Mouse (Mus musculus) forebrain, embryonic 14.5 days (tissue): ENCODE data around the gene Sec24b. TPM values are rescaled to one million over a fixed set of nuclear protein-coding genes. Genes with fewer than 3 reads are reported as not detected.

Experiments
- ATAC-seq: fragments of 200-750 bp; cut with Nextera tagmentation; 2 replicates; pipeline ENCODE4 v1.8.0; 2017; ENCODE audit warnings: mild to moderate bottlenecking, moderate library complexity
- DNase-seq: peaks from one replicate; pipeline ENCODE4 v3.0.0-alpha.2; 2015; ENCODE audit warnings: low spot score
- H3K27ac ChIP-seq: fragments of 300-500 bp; sonication (generic); 2 replicates; pipeline ENCODE4 v1.5.1; 2014; ENCODE audit warnings: low read depth, mild to moderate bottlenecking, control low read depth, low read length, moderate library complexity
- H3K27me3 ChIP-seq: fragments of 300-500 bp; sonication (generic); replicated peaks from 2 replicates; pipeline ENCODE4 v1.6.1; 2014; ENCODE audit warnings: low read length, control low read depth, mixed read lengths; ENCODE audit not compliant: control insufficient read depth, insufficient read depth
- H3K36me3 ChIP-seq: fragments of 300-500 bp; sonication (generic); 2 replicates; pipeline ENCODE4 v1.6.1; 2014; ENCODE audit warnings: low read length, control low read depth; ENCODE audit not compliant: control insufficient read depth, insufficient read depth
- H3K4me1 ChIP-seq: fragments of 300-500 bp; sonication (generic); 2 replicates; pipeline ENCODE4 v1.6.1; 2014; ENCODE audit warnings: antibody characterized with exemption, low read length, control low read depth; ENCODE audit not compliant: control insufficient read depth, insufficient read depth
- H3K4me2 ChIP-seq: fragments of 300-500 bp; sonication (generic); 2 replicates; pipeline ENCODE4 v1.6.1; 2014; ENCODE audit warnings: mild to moderate bottlenecking, control low read depth, low read length
- H3K4me3 ChIP-seq: fragments of 300-500 bp; sonication (generic); 2 replicates; pipeline ENCODE4 v1.5.1; 2014; ENCODE audit warnings: low read depth, low read length, control low read depth
- H3K9ac ChIP-seq: fragments of 300-500 bp; sonication (generic); 2 replicates; pipeline ENCODE4 v1.6.1; 2014; ENCODE audit warnings: mild to moderate bottlenecking, low read length, control low read depth, moderate library complexity
- H3K9me3 ChIP-seq: fragments of 300-500 bp; sonication (generic); replicated peaks from 2 replicates; pipeline ENCODE4 v1.6.1; 2016; ENCODE audit warnings: low read length, control low read depth, mixed read lengths; ENCODE audit not compliant: control insufficient read depth
- WGBS: fragments of 180-500 bp; shearing (Covaris S2); extraction: QIAGEN DNeasy Blood & Tissue Kit; methylation state at CpG from one replicate; pipeline ENCODE4 v1.1.7; 2014; 5-methylcytosine and 5-hydroxymethylcytosine counted together
- polyA plus RNA-seq: library from polyadenylated mRNA; unstranded; fragments of >200 nt; fragmentation: Nextera tagmentation; extraction: Ambion mirVana; gene quantifications from 2 replicates; pipeline ENCODE4 v1.2.1, GENCODE M21; 2014

The Sec24b gene
- polyA plus RNA-seq, 1 experiment from 2014 or later, result 23.8 TPM

GRCm38 (mm10) chr3:130083312-130083711 is 22.0 kb upstream of the Sec24b start:
- H3K36me3 ChIP-seq, result no peaks in the 10 kb centered on the region
- no peak for ATAC-seq
- H3K4me3 ChIP-seq, result no peak overlapping the region
- no peak overlapping the region for H3K4me2 ChIP-seq
- peak; percentile 39 for DNase-seq
- no peaks in the 10 kb centered on the region for H3K27me3 ChIP-seq
- no peak overlapping the region for H3K27ac ChIP-seq
- WGBS, result 35% methylated on average over 2 of the region's 2 CpGs
- H3K9me3 ChIP-seq, result no peaks in the 10 kb centered on the region
- H3K9ac ChIP-seq, result no peak overlapping the region
- H3K4me1 ChIP-seq, result no peaks in the 10 kb centered on the region

GRCm38 (mm10) chr3:130080666-130081065 is 19.3 kb upstream of the Sec24b start:
- Histone ChIP-seq H3K9me3 (no peaks in the 10 kb centered on the region), H3K27me3 (no peaks in the 10 kb centered on the region), H3K4me3 (no peak overlapping the region), H3K27ac (no peak overlapping the region), H3K36me3 (no peaks in the 10 kb centered on the region), H3K9ac (no peak overlapping the region), H3K4me2 (no peak overlapping the region), H3K4me1 (no peaks in the 10 kb centered on the region)
- WGBS, result 77% methylated on average over 6 of the region's 6 CpGs
- DNase-seq, result no peak
- ATAC-seq, result no peak

- 6% methylated on average over 1 of the region's 1 CpGs for WGBS
- DNase-seq (peak; percentile 91), ATAC-seq (peak; percentile 71; the same call in 1 of the 2 replicates)
These were observed 18.4 kb upstream of the Sec24b start for GRCm38 (mm10) chr3:130079794-130080193.

GRCm38 (mm10) chr3:130077291-130077690 is 15.9 kb upstream of the Sec24b start:
- WGBS, result 92% methylated on average over 9 of the region's 9 CpGs

More at GRCm38 (mm10) chr3:130079794-130080193, 18.4 kb upstream of the Sec24b start:
- Histone ChIP-seq H3K27me3 (no peaks in the 10 kb centered on the region), H3K9me3 (no peaks in the 10 kb centered on the region), H3K27ac (no peak overlapping the region), H3K9ac (no peak overlapping the region), H3K4me1 (no peaks in the 10 kb centered on the region), H3K4me2 (no peak overlapping the region), H3K4me3 (no peak overlapping the region), H3K36me3 (no peaks in the 10 kb centered on the region)

GRCm38 (mm10) chr3:130075746-130076145 is 14.4 kb upstream of the Sec24b start:
- no peak overlapping the region for H3K4me2 ChIP-seq
- DNase-seq, result no peak

More at GRCm38 (mm10) chr3:130077291-130077690, 15.9 kb upstream of the Sec24b start:
- DNase-seq (no peak), ATAC-seq (no peak)
- no peaks in the 10 kb centered on the region for H3K27me3 ChIP-seq
- no peaks in the 10 kb centered on the region for H3K36me3 ChIP-seq
- no peak overlapping the region for H3K27ac ChIP-seq
- no peak overlapping the region for H3K4me2 ChIP-seq
- no peak overlapping the region for H3K4me3 ChIP-seq
- no peaks in the 10 kb centered on the region for H3K4me1 ChIP-seq
- H3K9ac ChIP-seq, result no peak overlapping the region
- H3K9me3 ChIP-seq, result no peaks in the 10 kb centered on the region

GRCm38 (mm10) chr3:130073085-130073484 is 11.7 kb upstream of the Sec24b start:
- H3K9me3 ChIP-seq, result no peaks in the 10 kb centered on the region
- no peak overlapping the region for H3K27ac ChIP-seq
- H3K4me3 ChIP-seq, result no peak overlapping the region
- 76% methylated on average over 10 of the region's 10 CpGs for WGBS
- no peak overlapping the region for H3K9ac ChIP-seq
- ATAC-seq (no peak), DNase-seq (no peak)
- H3K4me1 ChIP-seq, result no peaks in the 10 kb centered on the region
- no peaks in the 10 kb centered on the region for H3K27me3 ChIP-seq
- H3K4me2 ChIP-seq, result no peak overlapping the region
- no peaks in the 10 kb centered on the region for H3K36me3 ChIP-seq

More at GRCm38 (mm10) chr3:130075746-130076145, 14.4 kb upstream of the Sec24b start:
- Histone ChIP-seq H3K36me3 (no peaks in the 10 kb centered on the region), H3K4me1 (no peaks in the 10 kb centered on the region), H3K9me3 (no peaks in the 10 kb centered on the region), H3K9ac (no peak overlapping the region), H3K4me3 (no peak overlapping the region), H3K27me3 (no peaks in the 10 kb centered on the region), H3K27ac (no peak overlapping the region)
- no peak for ATAC-seq
- WGBS, result 62% methylated on average over 1 of the region's 1 CpGs

- no peak for ATAC-seq
- no peak overlapping the region for H3K9ac ChIP-seq
- DNase-seq, result no peak
- WGBS, result 82% methylated on average over 2 of the region's 2 CpGs
- no peak overlapping the region for H3K4me3 ChIP-seq
- H3K4me1 ChIP-seq, result no peaks in the 10 kb centered on the region
- H3K36me3 ChIP-seq, result no peaks in the 10 kb centered on the region
- no peaks in the 10 kb centered on the region for H3K27me3 ChIP-seq
- H3K27ac ChIP-seq, result no peak overlapping the region
- no peak overlapping the region for H3K4me2 ChIP-seq
- no peaks in the 10 kb centered on the region for H3K9me3 ChIP-seq
These were observed 10.6 kb upstream of the Sec24b start for GRCm38 (mm10) chr3:130071918-130072317.

GRCm38 (mm10) chr3:130060396-130061029 is 840 bp downstream of the Sec24b start:
- peak overlapping the region; percentile 93 for H3K4me3 ChIP-seq
- H3K27me3 ChIP-seq, result no peaks in the 10 kb centered on the region
- no peaks in the 10 kb centered on the region for H3K9me3 ChIP-seq
- peak overlapping the region; percentile 82 for H3K4me2 ChIP-seq
- H3K27ac ChIP-seq, result peak overlapping the region; percentile 94
- DNase-seq (peak; percentile 89), ATAC-seq (peak; percentile 98)
- WGBS, result under 1% methylated on average over 69 of the region's 92 CpGs
- no peaks in the 10 kb centered on the region for H3K36me3 ChIP-seq
- peaks cover 27% of the 10 kb centered on the region for H3K4me1 ChIP-seq
- H3K9ac ChIP-seq, result peak overlapping the region; percentile 97

- peak; percentile 43; the same call in 1 of the 2 replicates for ATAC-seq
- no peaks in the 10 kb centered on the region for H3K9me3 ChIP-seq
- under 1% methylated on average over 19 of the region's 42 CpGs for WGBS
- H3K27me3 ChIP-seq, result no peaks in the 10 kb centered on the region
- H3K4me3 ChIP-seq, result peak overlapping the region; percentile 93
- peak overlapping the region; percentile 82 for H3K4me2 ChIP-seq
- H3K4me1 ChIP-seq, result peaks cover 27% of the 10 kb centered on the region
- no peaks in the 10 kb centered on the region for H3K36me3 ChIP-seq
- H3K27ac ChIP-seq, result peak overlapping the region; percentile 94
- H3K9ac ChIP-seq, result peak overlapping the region; percentile 97
- peak; percentile 35 for DNase-seq
These were observed 1.5 kb downstream of the Sec24b start for GRCm38 (mm10) chr3:130059805-130060395.
